Mouse (Mus musculus) adrenal gland, postnatal 14 days (tissue): ENCODE data around the gene Rnf24. TPM values are rescaled to one million over a fixed set of nuclear protein-coding genes. Genes with fewer than 3 reads are reported as not detected.

Source experiments
- DNase-seq: peaks from one replicate; pipeline ENCODE4 v3.0.0; 2021; ENCODE audit warnings: mixed read lengths
- microRNA-seq, 2 experiments: library from miRNA; unstranded; fragments of <30 nt; microRNA quantifications; one replicate each; pipeline ENCODE4 v1.2.0; 2021
- total RNA-seq: library from RNA; stranded (reverse); gene quantifications from 2 replicates; pipeline ENCODE4 v1.2.3, GENCODE M21; 2021

The Rnf24 gene
- total RNA-seq, 1 experiment from 2014 or later = 10.2 TPM

DNA sequence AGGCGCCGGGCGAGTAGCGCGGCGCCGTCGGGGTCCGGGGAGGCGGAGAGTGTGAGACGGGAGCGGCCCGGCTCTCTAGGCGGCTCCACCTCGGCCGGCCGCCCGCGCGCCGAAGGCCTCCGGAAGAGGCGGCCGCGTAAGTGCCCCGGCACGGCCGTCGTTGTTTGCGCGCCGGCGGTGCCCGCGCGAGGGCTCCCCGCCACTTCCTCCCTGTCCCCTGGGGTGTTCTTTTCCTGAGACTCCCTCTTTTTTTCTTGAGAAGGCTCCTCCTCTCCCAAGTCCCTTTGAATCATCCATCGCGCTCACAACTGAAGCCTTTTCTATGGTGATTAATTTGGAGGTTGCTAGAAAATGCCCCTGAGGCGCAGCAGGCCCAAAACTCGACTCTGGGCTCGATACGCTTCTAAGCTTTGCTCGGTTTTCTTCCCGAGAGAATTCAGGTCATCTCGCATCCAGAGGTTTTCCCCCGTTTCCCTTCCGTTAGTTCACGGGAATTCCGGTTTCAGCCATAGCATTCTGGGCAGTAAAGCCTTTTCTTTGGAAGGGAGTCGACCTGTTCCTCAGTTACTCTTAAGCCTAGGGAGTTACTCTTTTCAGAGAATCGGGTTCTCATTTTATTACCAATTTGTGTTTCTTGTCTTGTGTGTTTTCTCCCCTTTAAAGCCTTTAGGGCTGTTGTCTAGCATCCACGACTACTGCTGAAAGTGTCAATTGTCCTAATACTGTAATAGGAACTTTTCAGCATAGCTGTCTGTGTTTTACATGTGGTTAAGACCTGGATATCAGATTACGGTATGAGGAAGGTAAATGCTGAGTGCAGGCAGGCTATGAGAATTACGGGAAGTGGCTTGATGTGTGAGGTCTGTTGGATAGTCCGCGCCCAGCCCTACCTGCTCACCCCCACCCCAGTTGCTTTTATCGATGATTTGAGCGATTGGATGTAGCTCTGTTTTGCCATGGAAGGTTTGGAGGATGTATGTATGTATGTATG, 89.7 kb downstream of the Rnf24 start:
- DNase-seq = peak; percentile 85

DNA sequence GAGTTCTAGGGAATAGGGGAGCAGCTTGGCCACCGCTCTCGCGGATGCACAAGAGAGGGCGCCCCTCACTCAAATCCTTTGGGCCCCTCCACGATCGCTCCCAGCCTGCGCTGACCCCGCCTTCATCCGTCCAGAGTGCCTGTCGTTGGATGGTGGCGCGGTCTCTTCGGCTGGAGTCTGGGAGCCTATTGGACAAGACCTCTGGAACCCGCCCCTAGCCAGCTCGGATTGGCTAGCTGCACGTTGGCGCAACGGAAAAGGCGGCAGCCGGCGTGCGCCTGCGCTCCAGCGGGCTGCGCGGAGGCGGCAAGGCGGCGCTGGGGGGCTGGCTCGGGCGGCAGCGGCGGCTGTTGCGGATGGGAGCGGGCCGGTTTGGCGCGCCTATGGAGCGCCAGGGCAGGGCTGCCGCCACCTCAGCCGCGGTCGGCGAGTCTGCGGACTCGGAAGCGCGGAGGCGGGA, 90.4 kb downstream of the Rnf24 start, which contains the start of gene Pank2:
Gene Pank2 (plus strand): TSS at position 283 of the 460 bp plus-strand sequence.
- peak; percentile 98 for DNase-seq

DNA sequence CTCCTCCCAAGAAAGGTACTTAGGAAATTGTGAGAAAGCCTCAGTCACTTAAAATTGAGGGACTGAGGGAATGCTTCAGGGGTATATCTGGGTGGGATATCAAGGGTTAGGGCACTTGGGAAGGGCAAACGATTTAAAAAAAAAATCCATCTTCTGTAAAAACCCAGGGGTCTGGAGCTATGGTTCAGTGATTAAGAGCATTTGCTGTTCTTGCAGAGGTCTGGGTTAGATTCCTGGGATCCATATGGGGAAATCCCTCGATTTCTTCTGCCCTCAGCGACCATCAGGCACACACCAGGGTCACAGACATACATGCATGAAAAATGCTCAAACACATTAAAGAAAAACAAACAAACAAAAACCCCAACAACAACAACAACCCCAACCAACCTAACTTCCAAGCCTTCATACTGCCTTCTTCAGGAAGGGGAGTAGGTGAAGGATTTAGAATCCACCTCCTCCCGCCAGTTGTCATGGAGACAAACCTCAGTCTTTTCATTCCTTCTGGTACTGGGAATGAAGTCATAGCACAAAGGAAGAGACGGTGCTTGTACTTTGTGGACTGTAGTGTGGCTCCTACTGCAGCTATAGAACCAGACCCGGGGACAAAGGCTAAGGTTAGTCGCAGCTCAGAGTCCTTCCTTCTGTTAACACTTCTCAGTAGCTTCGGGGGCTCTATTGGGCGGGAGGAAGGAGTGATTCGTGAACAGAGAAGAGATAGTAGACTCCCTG, 91.0 kb downstream of the Rnf24 start:
- DNase-seq = no peak

DNA sequence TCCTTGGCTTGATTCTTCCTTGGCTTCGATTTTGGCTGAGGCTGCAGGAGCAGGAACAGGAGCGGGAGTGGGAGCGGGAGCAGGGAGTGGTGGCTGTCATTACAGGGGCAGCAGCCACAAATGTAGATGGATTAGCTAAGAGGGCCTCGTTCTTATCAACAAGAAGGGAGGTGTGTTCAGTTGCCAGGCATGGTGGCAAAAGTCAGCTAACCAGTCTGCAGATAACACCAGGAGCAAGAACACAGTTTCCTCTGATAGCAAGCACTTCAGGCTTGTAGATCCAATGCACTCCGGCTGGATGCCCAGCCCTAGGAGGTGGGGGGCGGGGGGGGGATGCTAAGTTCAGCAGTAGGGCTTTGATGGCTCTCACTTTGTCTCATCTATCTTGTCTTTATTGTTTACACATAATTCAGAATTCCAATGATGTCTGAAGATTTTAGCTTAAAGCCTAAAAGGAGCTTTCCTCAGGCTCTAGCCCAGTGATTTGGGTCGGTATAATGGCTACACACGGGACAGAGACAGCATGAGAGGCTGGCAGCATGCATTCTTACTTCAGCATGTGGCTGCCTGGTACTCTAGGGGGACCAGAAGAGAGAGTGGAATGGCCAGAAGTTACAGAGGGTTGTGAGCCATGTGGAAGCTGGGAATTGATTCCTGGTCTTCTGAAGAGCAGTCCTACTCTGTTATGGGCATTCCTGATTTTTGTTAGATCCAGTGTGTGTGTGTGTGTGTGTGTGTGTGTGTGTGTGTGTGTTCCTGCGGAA, 92.0 kb downstream of the Rnf24 start:
- no peak for DNase-seq

DNA sequence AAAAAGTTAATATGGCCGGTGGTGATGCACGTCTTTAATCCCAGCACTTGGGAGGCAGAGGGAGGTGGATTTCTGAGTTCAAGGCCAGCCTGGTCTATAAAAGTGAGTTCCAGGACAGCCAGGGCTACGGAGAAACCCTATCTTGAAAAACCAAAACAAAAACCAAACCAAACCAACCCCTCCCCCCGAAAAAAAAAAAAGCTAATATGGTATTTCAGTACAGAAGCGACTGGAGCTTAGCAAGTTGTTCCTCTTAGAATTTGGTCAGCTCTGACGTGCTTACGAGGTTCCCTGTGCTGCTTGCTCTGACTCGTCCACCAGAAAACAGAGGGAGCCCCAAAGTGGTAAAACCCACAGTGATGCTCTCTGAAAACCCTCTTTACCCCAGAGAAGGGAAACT, 94.0 kb downstream of the Rnf24 start:
- DNase-seq = no peak

DNA sequence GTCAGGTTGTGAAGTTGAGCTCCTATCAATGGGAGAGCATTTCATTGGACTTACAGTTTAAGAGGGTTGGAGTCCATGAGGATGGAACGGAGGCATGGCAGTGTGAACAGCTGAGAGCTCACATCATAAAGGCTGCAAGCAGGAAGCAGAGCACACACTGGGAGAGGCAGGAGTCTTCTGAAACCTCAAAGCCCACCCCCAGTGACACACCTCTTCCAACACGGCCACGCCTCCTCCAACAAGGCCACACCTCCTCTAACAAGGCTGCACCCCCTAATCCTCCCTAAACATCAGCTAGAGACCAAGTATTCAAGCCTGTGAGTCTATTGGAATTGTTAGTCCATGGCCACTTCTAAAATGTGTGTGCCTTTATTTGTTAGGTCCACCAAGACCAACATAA, 97.0 kb downstream of the Rnf24 start:
- no peak for DNase-seq

DNA sequence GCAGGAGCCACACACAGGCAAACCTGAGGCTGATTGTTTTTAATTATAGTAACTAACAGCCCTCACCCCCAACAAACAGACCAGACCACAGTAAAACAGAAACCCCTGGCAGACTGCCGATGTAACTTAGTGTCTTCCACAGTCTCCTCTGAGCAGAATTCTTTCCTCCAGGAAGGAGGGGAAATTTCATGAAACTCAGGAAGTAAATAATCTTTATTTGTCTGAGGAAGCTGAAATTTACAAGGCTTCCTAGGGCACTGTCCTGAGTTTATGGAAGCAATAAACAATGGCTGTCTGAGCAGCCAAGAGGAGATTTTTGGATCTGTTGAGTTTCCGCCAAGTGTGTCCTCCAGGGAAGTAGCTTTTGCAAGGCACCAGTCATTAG, 98.4 kb downstream of the Rnf24 start:
- DNase-seq = peak; percentile 54

DNA sequence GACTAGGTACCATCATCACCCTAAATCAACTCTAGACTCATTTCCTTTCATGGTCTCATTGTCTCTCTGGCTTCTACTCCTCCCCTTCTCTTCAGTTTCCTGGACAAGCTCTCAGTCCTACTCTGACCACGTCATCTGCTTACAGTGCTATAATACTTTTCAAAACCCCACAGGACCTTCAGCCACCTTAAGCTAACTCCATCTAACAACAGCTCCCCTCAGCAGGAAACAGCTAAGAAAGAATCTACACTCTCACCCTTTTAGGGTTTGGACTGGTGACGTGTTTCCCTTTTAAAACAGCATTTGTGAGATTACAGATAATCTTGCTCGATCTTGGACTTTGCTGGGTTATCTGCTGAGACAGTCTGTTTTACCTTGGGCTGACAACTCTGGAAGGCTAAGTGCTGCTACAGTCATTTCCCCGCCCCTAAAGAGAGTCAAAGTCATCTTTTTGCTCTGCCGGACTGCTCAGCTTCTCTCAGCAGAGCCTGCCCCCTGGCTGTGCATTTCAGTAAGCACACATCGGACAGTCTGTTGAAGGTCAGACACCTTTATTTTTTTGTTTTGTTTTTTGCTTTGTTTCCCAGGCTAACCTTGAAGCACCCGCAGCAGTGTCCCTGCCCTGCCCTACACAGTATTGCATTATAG, 98.9 kb downstream of the Rnf24 start:
- DNase-seq = peak; percentile 83

Small RNAs within 50 kb of the gene (microRNA-seq; reads per million reads assigned to microRNA genes)
- gene Mir103-2 = 19.6 to 26.6 reads per million in 2 experiments

Other genes starting within 250 kb of the Rnf24 start
- gene Hspa12b, start 225.6 kb downstream of the Rnf24 start, total RNA-seq = 23.3 and 26.1 TPM in 2 replicates
- not detected in 2 replicates for gene Gm11037, start 219.4 kb downstream of the Rnf24 start, total RNA-seq
- 69.4 and 79.8 TPM in 2 replicates for gene 1700037H04Rik, start 192.8 kb downstream of the Rnf24 start, total RNA-seq
- gene Cenpb, start 172.8 kb downstream of the Rnf24 start, total RNA-seq = 65.6 and 70.4 TPM in 2 replicates
- 16.1 and 17.8 TPM in 2 replicates for gene Cdc25b, start 165.9 kb downstream of the Rnf24 start, total RNA-seq
- 7.0 and 7.5 TPM in 2 replicates for gene Spef1, start 165.6 kb downstream of the Rnf24 start, total RNA-seq
- 17.3 and 17.7 TPM in 2 replicates for gene Ap5s1, start 145.8 kb downstream of the Rnf24 start, total RNA-seq
- 44.8 and 45.4 TPM in 2 replicates for gene Mavs, start 118.8 kb downstream of the Rnf24 start, total RNA-seq
- 56.5 and 58.5 TPM in 2 replicates for gene Pank2, start 90.4 kb downstream of the Rnf24 start, total RNA-seq
- gene Smox, start 138.6 kb upstream of the Rnf24 start, total RNA-seq = 21.8 and 25.1 TPM in 2 replicates
- gene Adra1d, start 209.4 kb upstream of the Rnf24 start, total RNA-seq = 16.9 and 22.4 TPM in 2 replicates